Mouse (Mus musculus) heart, adult 2 months (tissue): ENCODE results near the gene F12.

Experiments
- CTCF ChIP-seq: fragments of 200-600 bp; IDR thresholded peaks from 2 replicates; pipeline ENCODE4 v1.8.1; 2022; ENCODE audit warnings: antibody characterized with exemption, mild to moderate bottlenecking, moderate library complexity
- POLR2A ChIP-seq: fragments of 200-500 bp; IDR thresholded peaks from 2 replicates; pipeline ENCODE4 v1.6.1; 2011; ENCODE audit warnings: mild to moderate bottlenecking, low read depth, low read length, control low read depth; ENCODE audit not compliant: insufficient read depth

- TF ChIP-seq POLR2A (no peak), CTCF (no peak)
Observed at GRCm38 (mm10) chr13:55431889-55432685, 5.5 kb upstream of the F12 start.
